Mouse (Mus musculus): ENCODE data around the gene Imp4. TPM values are rescaled to one million over a fixed set of nuclear protein-coding genes. Genes with fewer than 3 reads are reported as not detected.
"Not testable (repeated sequence)": the region's sequence is repeated elsewhere in the genome, so short reads cannot be mapped to it uniquely, and the experiment has no call there.

Imp4 gene
- polyA plus RNA-seq, 1 experiment: 45.4 TPM

DNA sequence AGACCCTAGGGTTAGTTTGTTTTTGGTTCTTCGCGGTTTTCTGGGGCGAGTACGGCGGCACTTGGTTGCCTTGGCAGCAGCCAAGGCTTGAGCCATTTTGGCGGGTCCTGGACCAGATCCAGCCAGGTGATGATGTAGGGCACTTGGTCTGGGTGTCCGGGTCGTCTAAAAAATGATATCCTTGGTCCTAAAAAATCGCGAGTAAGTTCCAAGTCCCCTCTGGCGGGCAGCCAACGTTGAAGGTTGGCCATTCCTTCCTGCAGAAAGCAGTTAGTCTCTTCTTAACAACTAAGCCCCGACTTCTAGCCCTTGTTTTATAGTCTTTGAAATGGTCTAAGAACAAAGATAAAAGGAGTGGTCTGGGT, 7.3 kb upstream of the Imp4 start:
- WGBS: 65% methylated on average over 13 of the region's 13 CpGs
- TF ChIP-seq POLR2A (IDR thresholded peaks at IDR 0.05; ENCODE audit: low read depth, low read length): no peak
- no peak overlapping the region for H3K27ac ChIP-seq (ENCODE audit: insufficient read depth, low read depth, low read length)
- peaks cover 8% of the 10 kb centered on the region; the same call in 1 of the 2 replicates for H3K4me1 ChIP-seq (ENCODE audit: control insufficient read depth, insufficient read depth, insufficient read length, low read length)
- H3K4me3 ChIP-seq (ENCODE audit: low read depth, low read length): no peak overlapping the region
- H3K36me3 ChIP-seq (ENCODE audit: control insufficient read depth, insufficient read depth, low read length): no peaks in the 10 kb centered on the region
- no peaks in the 10 kb centered on the region for H3K27me3 ChIP-seq (ENCODE audit: control insufficient read depth, insufficient read depth, low read length)

DNA sequence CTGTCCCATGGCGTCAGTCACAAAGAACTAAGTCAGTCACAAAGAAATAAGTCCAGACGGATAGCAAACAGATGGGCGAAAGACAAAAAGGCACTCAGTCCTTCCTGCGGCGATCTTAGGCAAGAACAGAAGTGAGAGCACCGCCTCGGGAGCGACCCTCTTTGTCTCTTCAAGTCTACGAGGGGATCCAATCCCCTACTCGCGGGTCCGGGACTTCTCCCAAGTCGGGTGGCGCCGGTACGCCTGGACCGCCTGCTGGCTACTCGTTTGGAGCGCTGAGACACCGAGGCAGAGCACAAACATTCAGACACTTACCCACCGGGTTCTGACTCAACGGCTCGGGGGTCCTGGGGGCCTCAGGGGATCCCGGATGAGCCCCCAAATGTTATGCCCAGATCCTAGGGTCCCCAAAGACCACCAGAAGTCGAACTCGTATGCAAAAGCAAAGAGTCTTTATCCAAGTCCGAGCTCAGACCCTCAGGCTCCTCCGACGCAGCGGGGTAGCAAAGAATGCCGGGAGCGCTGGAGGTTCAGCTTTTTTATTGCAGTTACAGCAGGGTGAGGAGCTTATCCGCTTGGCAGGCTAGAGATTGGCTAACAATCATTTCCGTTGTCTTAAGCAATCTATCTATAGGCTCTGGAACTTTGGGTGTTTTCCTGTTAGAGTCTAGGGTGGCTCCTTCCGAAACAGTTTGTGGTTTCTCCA, 6.7 kb upstream of the Imp4 start:
- peak overlapping the region; percentile 67 for H3K4me3 ChIP-seq (ENCODE audit: low read depth, low read length)
- H3K27ac ChIP-seq (ENCODE audit: insufficient read depth, low read depth, low read length): 0 out of 2 replicates have a peak overlapping the region, but pooled peaks have one; percentile 5
- no peaks in the 10 kb centered on the region for H3K36me3 ChIP-seq (ENCODE audit: control insufficient read depth, insufficient read depth, low read length)
- peaks cover 8% of the 10 kb centered on the region; the same call in 1 of the 2 replicates for H3K4me1 ChIP-seq (ENCODE audit: control insufficient read depth, insufficient read depth, insufficient read length, low read length)
- no peaks in the 10 kb centered on the region for H3K27me3 ChIP-seq (ENCODE audit: control insufficient read depth, insufficient read depth, low read length)
- 17% methylated on average over 35 of the region's 35 CpGs for WGBS
- TF ChIP-seq CTCF (IDR thresholded peaks at IDR 0.05; ENCODE audit: extremely low read depth, insufficient read length, insufficient replicate concordance, low read depth, low read length): no peak
- TF ChIP-seq POLR2A (IDR thresholded peaks at IDR 0.05; ENCODE audit: low read depth, low read length): no peak

DNA sequence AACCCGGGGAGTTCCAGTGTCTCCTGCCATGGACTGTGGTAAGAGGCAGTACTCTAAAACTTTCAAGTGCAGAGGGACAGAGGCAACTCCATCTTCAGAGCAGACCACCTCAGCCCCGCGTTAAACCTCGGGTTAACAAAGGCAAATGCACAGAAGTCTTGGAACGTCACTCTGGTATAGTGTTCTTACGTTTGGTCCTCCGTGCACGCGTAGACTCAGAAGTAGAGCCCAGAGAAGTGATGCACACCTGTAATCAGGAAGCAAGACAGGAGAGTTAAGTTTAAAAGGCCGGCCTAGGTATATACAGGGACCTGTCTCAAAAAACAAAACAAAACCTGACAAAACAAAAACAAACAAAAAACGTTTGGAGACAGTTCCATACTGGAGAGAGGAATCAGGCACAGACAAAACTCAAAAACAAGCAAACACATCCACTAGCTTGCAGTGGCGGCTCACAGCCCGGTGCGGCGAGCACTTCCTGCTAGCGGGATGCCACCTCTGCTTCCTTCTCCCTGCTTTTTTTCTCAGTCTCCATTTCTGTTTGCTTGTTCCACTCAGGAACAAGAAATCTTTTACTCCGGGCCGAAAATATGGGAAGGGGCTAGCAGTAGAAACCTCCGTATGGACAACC, 5.6 kb upstream of the Imp4 start:
- Histone ChIP-seq H3K27me3 (ENCODE audit: control insufficient read depth, insufficient read depth, low read length) (no peaks in the 10 kb centered on the region), H3K4me1 (ENCODE audit: control insufficient read depth, insufficient read depth, insufficient read length, low read length) (peaks cover 10% of the 10 kb centered on the region; the same call in 1 of the 2 replicates), H3K36me3 (ENCODE audit: control insufficient read depth, insufficient read depth, low read length) (no peaks in the 10 kb centered on the region), H3K4me3 (ENCODE audit: low read depth, low read length) (peak overlapping the region; percentile 57), H3K27ac (ENCODE audit: insufficient read depth, low read depth, low read length) (peak overlapping the region; percentile 17; the same call in 1 of the 2 replicates)
- TF ChIP-seq CTCF (IDR thresholded peaks at IDR 0.05; ENCODE audit: extremely low read depth, insufficient read length, insufficient replicate concordance, low read depth, low read length) (no peak), POLR2A (IDR thresholded peaks at IDR 0.05; ENCODE audit: low read depth, low read length) (no peak)
- WGBS: 8% methylated on average over 19 of the region's 19 CpGs

DNA sequence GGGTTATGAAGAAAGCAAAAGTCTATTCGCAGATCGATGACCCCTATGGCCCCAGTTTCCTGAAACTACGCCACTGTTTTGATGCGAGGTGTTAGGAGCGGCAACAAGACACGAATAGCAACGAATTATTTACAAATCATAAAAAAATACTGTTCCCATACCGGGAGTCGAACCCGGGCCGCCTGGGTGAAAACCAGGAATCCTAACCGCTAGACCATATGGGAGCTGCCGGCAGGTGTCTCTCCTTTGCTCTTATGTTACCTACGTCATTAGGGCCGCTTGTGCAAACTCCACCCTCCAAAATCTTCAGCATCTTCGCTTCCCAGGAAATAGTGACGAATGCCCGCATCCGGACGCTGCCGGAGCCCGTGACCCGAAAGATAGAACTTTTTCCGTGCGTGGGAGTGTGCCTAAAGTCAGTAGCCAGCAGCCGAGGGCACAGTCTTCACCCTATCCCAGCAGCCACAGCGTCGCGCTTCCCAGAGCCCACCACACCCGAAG, 4.9 kb upstream of the Imp4 start:
- Histone ChIP-seq H3K27me3 (ENCODE audit: control insufficient read depth, insufficient read depth, low read length) (no peaks in the 10 kb centered on the region), H3K27ac (ENCODE audit: insufficient read depth, low read depth, low read length) (peak overlapping the region; percentile 52), H3K36me3 (ENCODE audit: control insufficient read depth, insufficient read depth, low read length) (no peaks in the 10 kb centered on the region), H3K4me1 (ENCODE audit: control insufficient read depth, insufficient read depth, insufficient read length, low read length) (peaks cover 10% of the 10 kb centered on the region; the same call in 1 of the 2 replicates), H3K4me3 (ENCODE audit: low read depth, low read length) (peak overlapping the region; percentile 97)
- TF ChIP-seq CTCF (IDR thresholded peaks at IDR 0.05; ENCODE audit: extremely low read depth, insufficient read length, insufficient replicate concordance, low read depth, low read length) (no peak), POLR2A (IDR thresholded peaks at IDR 0.05; ENCODE audit: low read depth, low read length) (peak; percentile 20; the same call in 1 of the 2 replicates)
- WGBS: under 1% methylated on average over 30 of the region's 30 CpGs

DNA sequence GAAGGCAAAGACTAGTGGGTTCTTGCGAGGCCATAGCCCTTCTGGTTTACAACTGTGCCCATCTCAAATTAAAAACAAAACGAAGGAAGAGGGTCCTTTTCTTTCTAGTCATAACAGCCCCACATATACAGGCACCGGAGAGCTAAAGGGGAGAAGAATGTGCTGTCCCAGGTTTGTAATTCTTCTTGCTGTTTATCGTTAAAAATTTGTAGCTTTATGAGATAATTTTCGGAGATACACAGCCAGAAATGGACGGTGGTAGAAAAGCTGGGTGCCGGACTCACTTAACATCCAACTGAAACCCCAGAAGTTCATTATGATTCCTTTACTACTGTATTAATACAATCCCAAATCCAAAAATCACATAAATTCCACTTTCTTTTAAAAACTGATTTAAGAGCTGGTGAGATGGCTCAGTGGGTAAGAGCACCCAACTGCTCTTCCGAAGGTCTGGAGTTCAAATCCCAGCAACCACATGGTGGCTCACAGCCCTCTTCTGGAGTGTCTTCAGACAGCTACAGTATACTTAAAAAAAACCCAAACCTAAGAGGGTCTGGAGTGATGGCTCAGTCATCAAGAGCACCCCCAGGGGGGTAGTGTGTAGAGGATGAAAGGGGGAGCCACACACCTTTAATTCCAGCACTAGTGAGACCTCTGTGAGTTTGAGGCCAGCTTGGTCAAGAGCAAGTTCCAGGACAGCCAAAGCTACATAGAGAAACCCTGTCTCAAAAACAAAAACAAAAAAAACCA, 4.1 kb upstream of the Imp4 start:
- peaks cover 10% of the 10 kb centered on the region; the same call in 1 of the 2 replicates for H3K4me1 ChIP-seq (ENCODE audit: control insufficient read depth, insufficient read depth, insufficient read length, low read length)
- H3K27me3 ChIP-seq (ENCODE audit: control insufficient read depth, insufficient read depth, low read length): no peaks in the 10 kb centered on the region
- TF ChIP-seq POLR2A (IDR thresholded peaks at IDR 0.05; ENCODE audit: low read depth, low read length): no peak
- no peak for TF ChIP-seq CTCF (IDR thresholded peaks at IDR 0.05; ENCODE audit: extremely low read depth, insufficient read length, insufficient replicate concordance, low read depth, low read length)
- peak overlapping the region; percentile 52; the same call in 1 of the 2 replicates for H3K27ac ChIP-seq (ENCODE audit: insufficient read depth, low read depth, low read length)
- no peak overlapping the region; the same call in 1 of the 2 replicates for H3K4me3 ChIP-seq (ENCODE audit: low read depth, low read length)
- WGBS: 45% methylated on average over 8 of the region's 8 CpGs
- H3K36me3 ChIP-seq (ENCODE audit: control insufficient read depth, insufficient read depth, low read length): no peaks in the 10 kb centered on the region

DNA sequence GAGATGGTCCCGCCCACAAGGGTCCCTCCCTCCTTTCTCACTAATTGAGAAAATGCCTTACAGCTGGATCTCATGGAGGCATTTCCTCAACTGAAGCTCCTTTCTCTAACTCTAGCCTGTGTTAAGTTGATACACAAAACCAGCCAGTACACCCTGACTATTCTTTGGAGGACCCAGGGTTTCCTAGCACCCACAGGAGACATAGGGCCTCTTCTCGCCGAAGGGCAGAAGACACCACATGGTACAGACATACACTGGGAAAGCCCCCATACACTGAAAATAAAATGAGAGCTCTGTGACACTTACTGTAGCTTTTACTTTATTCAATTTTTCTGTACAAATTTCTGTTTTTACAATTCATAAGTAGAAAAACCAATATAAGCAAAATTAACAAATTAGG, 3.3 kb upstream of the Imp4 start:
- no peak for TF ChIP-seq POLR2A (IDR thresholded peaks at IDR 0.05; ENCODE audit: low read depth, low read length)
- no peak for TF ChIP-seq CTCF (IDR thresholded peaks at IDR 0.05; ENCODE audit: extremely low read depth, insufficient read length, insufficient replicate concordance, low read depth, low read length)
- H3K27ac ChIP-seq (ENCODE audit: insufficient read depth, low read depth, low read length): no peak overlapping the region
- 93% methylated on average over 3 of the region's 3 CpGs for WGBS
- no peaks in the 10 kb centered on the region for H3K27me3 ChIP-seq (ENCODE audit: control insufficient read depth, insufficient read depth, low read length)
- H3K36me3 ChIP-seq (ENCODE audit: control insufficient read depth, insufficient read depth, low read length): no peaks in the 10 kb centered on the region
- H3K4me1 ChIP-seq (ENCODE audit: control insufficient read depth, insufficient read depth, insufficient read length, low read length): peaks cover 10% of the 10 kb centered on the region; the same call in 1 of the 2 replicates
- H3K4me3 ChIP-seq (ENCODE audit: low read depth, low read length): no peak overlapping the region

DNA sequence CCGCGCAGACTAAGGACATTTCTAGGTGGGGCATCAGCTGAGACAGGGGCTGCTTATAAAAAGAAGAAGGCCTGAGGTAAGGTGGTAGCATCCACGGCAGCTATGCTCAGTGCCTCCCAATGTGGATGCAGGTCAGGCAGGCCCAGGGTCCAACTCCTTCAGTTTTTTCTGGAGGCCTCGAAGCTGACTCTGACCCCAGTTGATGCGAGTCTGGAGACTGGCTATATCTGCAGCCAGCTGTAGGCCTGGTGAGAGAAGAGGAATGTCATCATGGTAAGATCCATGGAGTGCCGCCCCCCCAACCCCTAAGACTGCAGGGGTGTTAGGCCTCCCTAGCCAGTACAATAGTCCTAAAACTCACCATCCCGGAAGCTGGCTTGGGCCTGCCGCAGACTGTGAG, 2.3 kb upstream of the Imp4 start:
- H3K27me3 ChIP-seq (ENCODE audit: control insufficient read depth, insufficient read depth, low read length); H3K4me3 ChIP-seq (ENCODE audit: low read depth, low read length); H3K27ac ChIP-seq (ENCODE audit: insufficient read depth, low read depth, low read length); H3K36me3 ChIP-seq (ENCODE audit: control insufficient read depth, insufficient read depth, low read length): not testable (repeated sequence)
- peaks cover 10% of the 10 kb centered on the region; the same call in 1 of the 2 replicates for H3K4me1 ChIP-seq (ENCODE audit: control insufficient read depth, insufficient read depth, insufficient read length, low read length)
- WGBS: 96% methylated on average over 8 of the region's 8 CpGs

All from small intestine, adult 2 months (tissue).